Comparison of ENCODE assay signal across 8 mouse cellular contexts in the genomic region with DNA sequence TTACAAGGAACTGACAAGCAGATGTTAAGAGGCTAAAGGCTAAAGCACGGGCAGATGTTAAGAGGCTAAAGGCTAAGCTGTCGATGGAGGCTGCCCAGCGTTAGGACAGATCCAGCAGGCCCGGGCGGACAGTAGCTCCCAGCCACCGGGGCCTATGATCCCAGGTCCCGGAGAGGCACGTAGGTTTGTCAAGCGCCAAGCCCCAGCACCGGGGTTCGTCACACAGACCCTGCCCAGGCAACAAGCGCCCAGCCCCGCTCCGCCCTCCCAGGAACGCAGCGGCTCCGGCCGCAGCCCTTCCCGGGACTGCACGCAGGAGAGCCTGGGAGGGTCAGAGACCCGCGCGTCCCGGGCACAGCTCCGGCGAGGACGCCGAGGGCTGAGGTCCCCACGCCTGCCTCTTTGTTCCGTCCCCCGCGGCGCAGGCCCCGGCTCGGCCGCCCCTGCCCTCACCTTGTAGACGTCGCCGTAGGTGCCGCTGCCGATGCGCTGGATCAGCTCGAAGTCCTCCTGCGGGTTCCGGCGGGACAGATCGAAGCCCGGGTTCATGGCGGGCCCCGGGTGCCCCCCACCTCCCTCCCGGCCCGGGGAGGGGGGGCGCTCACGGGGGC. TPM values are rescaled to one million over a fixed set of nuclear protein-coding genes. Genes with fewer than 3 reads are reported as not detected.
DNase-seq lines count a peak whose midpoint lies in the region; ATAC-seq lines count a peak whose summit lies in the region.

No protein-coding gene starts in this region.

- H3K4me3 ChIP-seq in hindbrain, embryonic 13.5 days = peak overlapping the region; percentile 96

- peak; percentile 75 for DNase-seq in Muller cell, postnatal 12 days (ENCODE audit: inconsistent ontology term)
- peak; percentile 56 to 71 for DNase-seq in cerebellum, adult 18-20 months
- DNase-seq in forelimb bud, embryonic 11.5 days (ENCODE audit: low read depth, low spot score) = peak; percentile 40
- peak; percentile 20 to 76 for DNase-seq in left cerebral cortex, postnatal 10 days (ENCODE audit: extremely low spot score in 1 of 2, low spot score in 2 of 2)
- peak; percentile 53 to 64 for DNase-seq in right cerebral cortex, postnatal 10 days (ENCODE audit: low spot score in 2 of 2)
- peak; percentile 48 to 60 for DNase-seq in urinary bladder, postnatal 36 days (ENCODE audit: low spot score in 2 of 2)

- no peaks in the 10 kb centered on the region for H3K36me3 ChIP-seq in hindbrain, embryonic 13.5 days

- no peaks in the 10 kb centered on the region for H3K27me3 ChIP-seq in hindbrain, embryonic 13.5 days

- H3K27ac ChIP-seq in hindbrain, embryonic 13.5 days = peak overlapping the region; percentile 96

- intact Hi-C loops in left cerebral cortex, postnatal 10 days (cut with DNase I) = no loop called here

- ATAC-seq in hindbrain, embryonic 13.5 days (ENCODE audit: low FRiP score) = peak; percentile 74
- ATAC-seq in megakaryocyte, adult 5-6 weeks (ENCODE audit: poor library complexity, severe bottlenecking) = peak; percentile 33

- under 1% methylated on average over 50 of the region's 54 CpGs for WGBS in hindbrain, embryonic 13.5 days

- H3K9me3 ChIP-seq in hindbrain, embryonic 13.5 days = no peaks in the 10 kb centered on the region

- H3K4me2 ChIP-seq in hindbrain, embryonic 13.5 days = peak overlapping the region; percentile 84

- H3K4me1 ChIP-seq in hindbrain, embryonic 13.5 days (replicated peaks) = peaks cover 51% of the 10 kb centered on the region

- H3K9ac ChIP-seq in hindbrain, embryonic 13.5 days = peak overlapping the region; percentile 93

RNA-seq across cellular contexts. Expression of a gene that starts 0.8 kb away (rescaled TPM):
- polyA plus RNA-seq in hindbrain, embryonic 13.5 days (2015; fragmentation: Nextera tagmentation; extraction: Ambion mirVana) = 22.3 and 24.1 TPM in 2 replicates
- 10 to 100 TPM; 56.1 to 57.6 TPM for total RNA-seq in left cerebral cortex, postnatal 10 days (2021)
- 7.6 and 7.9 TPM in 2 replicates for total RNA-seq in megakaryocyte, adult 5-6 weeks (2015)
- 5.6 and 8.6 TPM in 2 replicates for total RNA-seq in megakaryocyte, adult 5-6 weeks (2017)

Comparison
In these comparisons a context has a peak if more than half of its experiments do, and no peak if none do; other contexts are left out.
1. Peak in every context shown above with its lines: DNase-seq, ATAC-seq, H3K4me3 ChIP-seq and H3K27ac ChIP-seq.
2. RNA of a gene that starts 0.8 kb away (total RNA-seq): 56.1 to 57.6 TPM in left cerebral cortex, postnatal 10 days; 5.6 to 8.6 TPM in megakaryocyte, adult 5-6 weeks; every median in the first group is over 4 times any median in the second.